ENCODE assay signal across 9 mouse cellular contexts in genomic region chr5:76815786-76816455, GRCm38 (mm10).
DNase-seq lines count a peak whose midpoint lies in the region; ATAC-seq and TF ChIP-seq lines count a peak whose summit lies in the region.
"Had no signal": no experiment of that assay in that cellular context is flagged by ENCODE, and none has a peak within 500 bp of the region (broad histone marks: within the 10 kb centered on the region; RNA-seq: fewer than 3 reads in every experiment).

No protein-coding gene starts in this region.

- H3K9me3 ChIP-seq in hindbrain, embryonic 14.5 days (ENCODE audit: control insufficient read depth, low read length) = no peaks in the 10 kb centered on the region
- 0 out of 2 replicates have a peak, but pooled peaks cover 3% of the 10 kb centered on the region for H3K9me3 ChIP-seq in hindbrain, embryonic 10.5 days
- H3K9me3 ChIP-seq: lung, embryonic 15.5 days had no signal

- H3K27me3 ChIP-seq in hindbrain, embryonic 14.5 days (ENCODE audit: control insufficient read depth, insufficient read depth, low read length) = no peaks in the 10 kb centered on the region
- no peaks in the 10 kb centered on the region for H3K27me3 ChIP-seq in hindbrain, embryonic 10.5 days (ENCODE audit: insufficient read depth, poor library complexity, severe bottlenecking)
- H3K27me3 ChIP-seq: lung, embryonic 15.5 days had no signal

- no peak overlapping the region for H3K4me2 ChIP-seq in hindbrain, embryonic 14.5 days (replicated peaks)
- H3K4me2 ChIP-seq: lung, embryonic 15.5 days had no signal

- H3K9ac ChIP-seq in hindbrain, embryonic 14.5 days = no peak overlapping the region
- H3K9ac ChIP-seq: lung, embryonic 15.5 days had no signal

- DNase-seq in hindbrain, embryonic 14.5 days (ENCODE audit: low spot score) = no peak
- no peak for DNase-seq in hindbrain, embryonic 10.5 days (ENCODE audit: low spot score)
- DNase-seq in adrenal gland, postnatal 36 days = peak; percentile 15 to 29
- peak; percentile 40 for DNase-seq in gastrocnemius, postnatal 25 days
- DNase-seq in kidney, adult 9 months = peak; percentile 77
- no peak for DNase-seq in layer of hippocampus, adult 2 months (ENCODE audit: low spot score in 2 of 2)
- no peak for DNase-seq in spleen, postnatal 36 days (ENCODE audit: low spot score in 2 of 2)
- no peak for DNase-seq in frontal cortex, postnatal 14 days (ENCODE audit: low spot score in 2 of 2)

- H3K36me3 ChIP-seq in hindbrain, embryonic 14.5 days (replicated peaks; ENCODE audit: control insufficient read depth, insufficient read depth) = no peaks in the 10 kb centered on the region
- H3K36me3 ChIP-seq in hindbrain, embryonic 10.5 days = peaks cover 34% of the 10 kb centered on the region
- H3K36me3 ChIP-seq: lung, embryonic 15.5 days had no signal

- 79% methylated on average over 13 of the region's 13 CpGs for WGBS in hindbrain, embryonic 14.5 days
- 87% methylated on average over 13 of the region's 13 CpGs for WGBS in hindbrain, embryonic 10.5 days

- TF ChIP-seq CTCF in layer of hippocampus, adult 2 months (conservative IDR thresholded peaks at IDR 0.05) = no peak

- no peak; the same call in 1 of the 2 replicates for ATAC-seq in hindbrain, embryonic 14.5 days (ENCODE audit: low FRiP score)

- H3K4me3 ChIP-seq in hindbrain, embryonic 14.5 days (replicated peaks; ENCODE audit: low read length) = no peak overlapping the region
- H3K4me3 ChIP-seq in hindbrain, embryonic 10.5 days = no peak overlapping the region
- no peak overlapping the region for H3K4me3 ChIP-seq in layer of hippocampus, adult 2 months
- H3K4me3 ChIP-seq: lung, embryonic 15.5 days had no signal

- H3K4me1 ChIP-seq in hindbrain, embryonic 14.5 days (replicated peaks; ENCODE audit: control insufficient read depth, insufficient read depth, low read length) = peaks cover 25% of the 10 kb centered on the region
- no peaks in the 10 kb centered on the region for H3K4me1 ChIP-seq in hindbrain, embryonic 10.5 days (replicated peaks)
- H3K4me1 ChIP-seq: lung, embryonic 15.5 days had no signal

- peak overlapping the region; percentile 47; the same call in 1 of the 2 replicates for H3K27ac ChIP-seq in hindbrain, embryonic 14.5 days
- H3K27ac ChIP-seq in hindbrain, embryonic 10.5 days = no peak overlapping the region
- no peak overlapping the region for H3K27ac ChIP-seq in layer of hippocampus, adult 2 months
- H3K27ac ChIP-seq: lung, embryonic 15.5 days had no signal

Comparison
In these comparisons a context has a peak if more than half of its experiments do, and no peak if none do; other contexts are left out.
1. DNase-seq: peak in adrenal gland, postnatal 36 days (2 of 2), gastrocnemius, postnatal 25 days (single experiment) and kidney, adult 9 months (single experiment); none in hindbrain, embryonic 14.5 days (single experiment), hindbrain, embryonic 10.5 days (single experiment), layer of hippocampus, adult 2 months (0 of 2), spleen, postnatal 36 days (0 of 2) and frontal cortex, postnatal 14 days (0 of 2).